Mouse (Mus musculus) retina, postnatal 7 days (tissue): ENCODE data around the gene Ccl22.

ENCODE experiments used
- DNase-seq: peaks from one replicate; pipeline ENCODE4 v3.0.0-alpha.2; 2012; ENCODE audit warnings: low read depth, low spot score

Gene Ccl22

DNA sequence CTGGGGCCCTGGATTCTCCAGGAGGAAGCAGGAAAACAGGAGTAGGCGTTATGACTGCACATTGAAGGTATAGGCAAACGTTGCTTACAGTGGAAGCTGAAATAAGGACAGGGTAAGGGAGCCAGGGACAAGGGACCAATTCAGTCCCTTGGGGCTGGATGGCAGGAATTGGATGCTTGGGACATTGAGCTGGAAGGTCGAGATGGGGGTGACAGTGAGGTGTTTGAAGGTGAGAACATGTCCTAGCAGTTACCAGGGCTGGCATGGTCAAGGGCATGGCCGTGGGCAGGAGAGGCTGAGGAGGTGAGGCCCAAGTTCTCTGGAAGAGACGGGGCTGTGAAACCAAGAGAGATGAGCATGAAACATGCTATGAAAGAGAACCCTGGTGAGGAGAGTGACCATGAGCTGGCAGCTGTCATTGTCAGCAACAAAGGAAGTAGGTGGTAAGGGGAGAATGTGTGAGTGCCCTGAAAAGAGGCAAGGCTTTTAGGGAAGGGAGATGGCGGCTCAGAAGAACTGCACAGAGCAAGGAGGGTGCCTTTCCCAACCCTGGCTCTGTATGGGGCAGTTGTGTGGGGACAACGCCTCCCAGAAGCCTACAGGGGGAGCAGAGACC, 10.5 kb upstream of the Ccl22 start:
- DNase-seq: no peak

DNA sequence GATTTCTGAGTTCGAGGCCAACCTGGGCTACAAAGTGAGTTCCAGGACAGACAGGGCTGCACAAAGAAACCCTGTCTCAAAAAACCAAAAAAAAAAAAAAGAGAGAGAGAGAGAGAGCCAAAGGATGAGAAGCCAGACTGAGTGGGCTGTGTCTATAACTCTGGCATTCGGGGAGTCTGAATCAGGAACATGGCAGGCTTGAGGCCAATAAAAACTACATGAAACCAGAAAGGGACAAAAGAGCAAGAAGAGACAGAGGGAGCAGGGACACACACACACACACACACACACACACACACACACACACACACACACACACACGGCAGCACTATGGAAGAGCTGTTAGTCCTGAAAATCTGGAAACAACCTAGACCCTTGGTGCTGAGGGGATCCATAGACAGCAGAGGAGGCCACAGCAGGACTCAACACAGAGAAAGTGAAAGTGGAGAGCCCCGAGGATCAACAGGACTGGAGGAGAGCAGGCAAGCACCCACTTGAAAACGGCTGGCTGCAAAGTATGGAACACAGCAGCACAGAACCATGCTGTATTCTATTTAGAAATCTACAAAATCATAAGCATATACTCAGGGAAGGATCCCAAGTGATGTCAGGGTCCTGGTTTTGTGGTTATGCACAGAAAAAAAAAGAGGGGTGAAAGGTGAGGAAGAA, 9.8 kb upstream of the Ccl22 start:
- DNase-seq: no peak

DNA sequence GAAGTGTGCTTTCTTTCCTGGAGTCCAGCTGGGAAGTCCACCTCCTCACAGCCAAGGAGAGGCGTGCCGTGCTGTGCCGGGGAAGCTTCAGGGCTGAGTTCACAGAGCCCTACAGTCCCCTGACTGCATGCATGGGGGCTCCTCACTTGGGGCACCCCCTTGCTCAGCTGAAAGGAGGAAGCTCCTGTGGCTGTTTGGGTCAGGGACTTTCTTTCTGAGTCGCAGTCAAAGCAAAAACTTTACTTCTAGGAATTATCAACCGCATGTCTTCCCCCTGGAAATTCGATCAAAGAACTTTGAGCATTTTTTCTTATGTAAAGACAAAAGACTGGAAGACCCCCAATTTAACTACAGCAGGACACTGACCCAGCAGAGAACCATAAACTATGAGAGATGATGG, 5.6 kb upstream of the Ccl22 start:
- DNase-seq: no peak

DNA sequence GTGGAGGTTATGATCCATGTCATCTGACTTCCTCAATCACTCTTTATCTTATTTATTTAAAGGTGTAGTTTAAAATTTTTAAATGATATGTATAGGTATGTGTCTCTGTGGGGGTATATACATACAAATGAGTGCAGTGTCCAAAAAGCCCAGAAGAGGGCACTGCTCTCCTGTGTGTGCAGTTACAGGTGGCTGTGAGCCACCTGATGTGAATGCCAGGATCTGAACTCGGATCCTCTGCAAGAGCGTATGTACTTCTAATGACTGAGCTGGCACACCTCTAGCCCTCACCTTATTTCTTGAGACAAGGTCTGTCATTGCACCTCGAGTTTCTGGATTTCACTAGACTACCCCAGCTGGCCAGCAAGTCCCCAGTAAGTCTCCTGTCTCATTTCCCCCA, 4.8 kb upstream of the Ccl22 start:
- DNase-seq: no peak

DNA sequence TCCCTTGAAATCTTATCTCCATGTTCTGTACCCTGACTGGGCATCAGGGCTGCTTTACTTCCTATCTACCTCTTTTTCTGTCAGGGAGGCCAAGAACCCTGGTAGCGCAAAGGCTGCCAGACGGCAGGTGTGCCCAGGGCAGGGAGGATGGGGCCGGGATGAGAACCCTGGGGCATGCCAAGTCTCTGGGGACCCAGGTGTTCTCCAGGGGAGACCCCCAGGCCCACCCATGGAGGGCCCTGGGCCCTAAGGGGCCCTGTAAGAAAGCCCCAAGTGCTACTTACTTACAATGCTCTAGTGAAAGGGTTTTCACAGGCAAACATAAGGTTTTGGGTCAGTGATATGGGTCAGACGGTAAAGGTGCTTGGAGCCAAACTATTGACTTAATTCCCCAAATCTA, 3.7 kb upstream of the Ccl22 start:
- no peak for DNase-seq

DNA sequence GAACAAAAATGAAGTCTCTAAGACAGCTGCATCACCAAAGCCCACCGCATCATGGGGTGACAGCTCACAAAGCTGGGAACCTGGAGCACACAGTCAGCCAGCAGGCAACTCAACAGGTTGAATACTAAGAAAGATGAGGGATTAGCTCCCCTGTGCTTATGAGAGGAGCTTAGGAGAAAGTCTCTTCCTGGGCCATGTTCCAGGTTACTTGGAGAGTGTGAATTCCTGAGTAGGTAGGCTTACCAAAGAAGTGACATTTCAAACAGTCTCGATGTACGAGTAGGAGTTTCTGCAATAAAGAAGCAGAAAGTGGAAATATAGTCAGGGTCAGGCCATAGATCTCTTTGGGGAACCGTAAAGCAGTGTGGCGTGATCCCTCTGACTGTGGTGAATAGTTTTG, 906 bp upstream of the Ccl22 start:
- no peak for DNase-seq

DNA sequence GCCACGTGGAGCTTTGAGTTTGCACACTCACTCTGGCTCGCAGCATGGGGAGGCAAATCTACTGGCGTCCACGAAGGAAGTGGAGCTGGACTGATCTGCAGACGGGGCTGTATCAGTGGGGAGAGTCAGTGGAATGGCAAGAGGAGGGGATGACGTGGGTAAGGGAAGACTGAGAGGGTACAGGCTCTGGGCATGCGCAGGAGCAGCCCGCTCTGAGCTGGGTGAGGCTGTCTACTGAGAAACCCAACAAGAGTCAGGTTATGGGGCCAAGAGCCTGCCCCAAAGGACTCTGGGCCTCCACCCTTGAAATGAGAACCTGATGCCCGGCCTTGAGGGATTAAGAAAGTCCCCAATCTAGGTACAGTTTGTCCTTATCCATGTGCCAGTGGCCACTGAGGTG, 418 bp upstream of the Ccl22 start:
- DNase-seq: no peak

DNA sequence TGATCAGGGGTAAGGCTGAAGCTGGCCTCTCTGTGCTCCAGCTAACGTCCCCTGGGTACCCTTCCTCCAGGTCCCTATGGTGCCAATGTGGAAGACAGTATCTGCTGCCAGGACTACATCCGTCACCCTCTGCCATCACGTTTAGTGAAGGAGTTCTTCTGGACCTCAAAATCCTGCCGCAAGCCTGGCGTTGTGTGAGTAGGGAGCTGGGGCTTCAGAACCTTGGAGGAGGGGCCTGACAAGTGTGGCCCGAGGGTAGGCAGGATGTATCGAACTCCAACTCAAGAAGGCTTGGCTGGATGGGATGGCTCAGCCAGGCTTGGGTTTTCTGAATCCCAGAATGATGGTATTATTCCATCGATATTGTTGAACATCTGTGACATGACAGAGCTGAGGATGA, 1.4 kb downstream of the Ccl22 start:
- no peak for DNase-seq

DNA sequence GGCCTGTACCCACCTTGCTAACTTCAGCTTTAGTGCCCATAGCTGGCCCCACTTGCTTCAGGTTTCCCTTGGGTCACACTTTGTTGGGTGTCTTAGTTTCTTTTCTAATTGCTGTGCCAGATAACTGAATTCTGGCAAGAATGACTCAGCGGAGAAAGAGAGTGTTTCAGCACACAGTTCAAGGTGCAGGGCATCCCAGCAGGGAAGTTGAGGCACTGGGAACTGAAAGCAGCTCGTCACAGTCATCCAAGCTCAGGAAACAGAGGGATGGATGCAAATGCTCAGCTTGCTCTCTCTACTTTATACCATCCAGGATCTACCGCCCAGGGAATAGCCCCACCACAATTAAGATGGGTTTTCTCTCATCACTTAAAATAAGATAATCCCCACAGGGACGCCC, 3.0 kb downstream of the Ccl22 start:
- DNase-seq: no peak

DNA sequence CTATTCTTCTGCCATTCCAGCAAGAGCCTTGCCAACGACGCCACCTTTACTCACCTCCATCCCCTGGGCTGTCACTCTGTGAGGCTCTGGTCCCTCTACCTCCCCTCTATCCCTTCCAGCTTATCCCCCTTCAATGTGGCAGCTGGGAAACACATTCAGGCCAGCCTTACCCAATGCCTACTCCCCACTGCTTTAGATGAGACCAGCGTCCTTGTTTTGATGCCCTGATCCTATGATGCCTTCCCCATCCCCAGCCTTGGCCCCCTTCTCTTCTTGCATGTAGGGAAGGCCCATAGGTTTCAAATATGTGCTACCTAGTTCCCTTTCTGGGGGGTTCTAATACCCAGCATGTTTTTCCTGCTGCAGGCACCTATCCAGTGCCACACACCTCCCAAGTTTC, 4.6 kb downstream of the Ccl22 start:
- DNase-seq: no peak

DNA sequence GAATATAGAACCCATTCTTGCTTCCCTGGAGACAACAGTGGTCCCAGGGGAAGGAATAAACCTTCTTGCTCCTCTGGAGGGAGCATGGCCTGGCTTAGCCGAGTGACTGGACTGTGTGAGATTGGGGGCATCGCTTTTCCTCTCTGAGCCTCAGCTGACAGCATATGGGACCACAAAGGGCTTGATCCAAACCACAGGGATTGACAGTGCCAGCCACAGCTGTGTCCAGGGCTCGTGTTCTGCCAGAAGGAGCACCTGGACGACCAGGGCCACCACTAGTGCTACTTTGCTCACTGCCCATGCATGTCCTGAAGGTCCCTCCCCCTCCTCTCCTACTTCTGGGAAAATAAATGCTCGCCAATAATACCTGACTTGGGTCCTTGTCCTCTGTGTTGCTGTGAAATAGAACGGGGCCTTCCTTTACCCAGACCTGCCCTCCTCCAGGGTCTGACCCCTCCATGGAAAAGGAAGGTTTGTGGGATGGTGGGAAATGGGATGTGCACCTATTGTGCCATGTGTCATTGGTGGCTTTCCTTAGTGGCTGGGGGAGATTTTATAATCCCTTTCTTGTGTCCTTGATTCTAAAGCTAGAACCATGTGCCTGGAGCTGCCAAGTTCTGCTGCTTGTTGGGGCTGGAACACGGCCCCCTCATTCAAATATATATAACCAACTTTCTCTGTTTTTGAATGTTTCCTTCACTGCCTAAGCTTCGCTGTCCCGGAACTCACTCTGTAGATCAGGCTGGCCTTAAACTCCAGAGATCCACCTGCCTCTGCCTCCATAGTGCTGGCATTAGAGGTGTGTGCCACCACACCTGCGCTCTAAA, 5.8 kb downstream of the Ccl22 start:
- DNase-seq: no peak

DNA sequence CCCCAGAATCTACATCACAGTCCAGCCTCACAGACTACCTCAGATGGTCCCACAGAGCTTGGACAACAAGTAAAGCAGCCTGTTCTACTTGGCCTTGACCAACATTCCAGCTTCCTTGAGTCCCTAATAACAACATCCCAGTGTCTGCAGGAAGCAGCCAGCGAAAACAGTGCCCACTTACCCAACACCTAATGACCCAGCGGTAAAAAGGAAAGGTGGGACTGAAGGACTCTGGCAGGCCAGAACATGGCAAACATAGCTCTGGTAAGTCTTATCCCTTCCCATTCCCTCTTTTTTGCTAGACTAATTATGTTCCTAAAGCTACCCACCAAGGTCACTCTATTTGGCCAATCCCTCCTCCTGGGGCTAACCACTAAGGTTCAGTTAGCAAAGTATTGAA, 8.6 kb downstream of the Ccl22 start:
- DNase-seq: no peak

DNA sequence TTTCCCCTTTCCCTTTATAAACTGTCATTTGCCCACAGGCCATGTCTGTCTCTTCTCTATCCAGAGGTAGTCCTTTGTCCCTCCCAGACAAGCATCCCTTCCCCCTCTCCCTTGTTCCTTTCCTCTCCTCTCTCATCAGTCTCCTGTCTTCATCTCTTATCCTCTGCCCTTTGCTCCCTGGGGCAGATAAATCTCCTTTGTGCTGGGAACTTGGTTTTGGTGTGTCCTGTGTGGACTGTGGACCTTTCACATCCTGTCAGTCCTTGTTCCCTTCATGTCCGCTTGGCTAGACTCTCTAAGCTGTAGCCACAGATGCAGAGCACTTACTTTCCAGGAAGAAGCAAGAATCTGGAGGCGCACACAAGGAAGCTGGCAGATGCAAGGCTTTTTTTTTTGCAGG, 9.1 kb downstream of the Ccl22 start:
- DNase-seq: no peak

DNA sequence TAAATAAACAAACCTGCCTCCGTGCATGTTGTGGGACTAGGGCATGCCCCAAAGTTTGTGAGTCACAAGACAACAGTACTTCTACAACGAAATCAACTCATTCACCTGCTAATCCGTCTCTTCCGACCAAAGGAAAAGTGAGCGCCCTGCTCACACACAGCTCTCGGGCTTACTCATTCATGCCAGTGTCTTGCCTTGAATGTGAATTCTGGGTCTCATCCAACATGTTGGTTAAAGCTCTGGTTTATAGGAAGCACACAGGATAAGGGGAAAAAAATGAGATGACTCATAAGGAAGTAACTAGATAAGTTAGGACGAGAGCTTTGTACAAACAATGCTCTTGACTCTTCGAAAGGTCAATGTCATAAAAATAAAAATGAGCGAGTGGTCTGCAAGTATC, 21.6 kb downstream of the Ccl22 start:
- no peak for DNase-seq

DNA sequence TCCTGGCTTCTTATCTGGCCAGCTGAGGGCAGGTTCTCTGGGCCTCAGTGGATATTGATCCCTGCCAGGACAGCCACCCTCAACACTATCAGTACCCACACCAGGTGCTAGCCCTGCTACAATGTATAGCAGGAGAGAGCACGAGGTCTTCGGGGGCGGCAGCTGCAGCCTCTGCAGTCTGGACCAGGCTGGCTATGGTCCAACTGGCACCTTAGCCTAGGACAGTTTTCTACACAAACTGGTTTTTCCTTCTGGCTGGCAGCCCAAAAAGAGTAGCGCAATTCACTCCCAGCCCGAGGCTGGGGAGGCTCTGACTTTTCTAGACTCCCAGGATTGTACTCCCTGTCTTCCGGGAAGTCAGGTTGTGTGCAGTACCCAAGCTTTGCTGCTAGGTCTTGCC, 25.6 kb downstream of the Ccl22 start:
- no peak for DNase-seq

DNA sequence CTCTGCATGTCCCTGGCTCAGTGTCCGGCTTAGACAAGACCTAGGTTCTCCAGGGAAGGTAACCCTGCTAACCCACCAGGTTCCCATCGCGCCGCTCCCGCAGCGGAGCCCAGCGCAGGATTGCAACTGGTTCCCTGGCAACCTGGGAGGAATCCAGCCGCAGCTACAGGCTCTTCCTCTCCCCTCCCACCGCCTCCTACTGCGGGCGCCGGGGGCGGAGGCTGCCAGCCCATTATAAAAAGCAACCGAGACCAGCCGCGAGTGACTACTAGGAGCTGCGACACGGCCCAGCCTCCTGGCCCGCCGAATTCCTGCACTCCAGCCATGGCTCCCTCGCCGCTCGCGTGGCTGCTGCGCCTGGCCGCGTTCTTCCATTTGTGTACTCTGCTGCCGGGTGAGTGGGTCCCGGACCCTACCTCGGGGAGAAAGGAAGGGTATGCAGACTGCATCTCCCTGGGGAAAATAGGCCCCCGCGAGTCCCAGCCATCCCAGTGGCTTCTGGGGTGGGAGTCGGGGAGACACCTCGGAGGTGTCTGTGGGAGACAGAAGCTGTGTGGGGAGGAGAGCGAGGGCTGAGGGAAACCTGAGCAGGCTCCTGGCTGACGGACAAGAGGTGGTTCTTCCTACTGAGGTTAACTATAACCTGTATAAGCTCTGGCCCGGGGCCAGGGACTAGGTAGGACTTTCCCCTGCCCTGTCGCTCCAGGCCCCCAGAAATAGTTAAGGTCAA, 26.7 kb downstream of the Ccl22 start, which contains the start of gene Cx3cl1:
Gene Cx3cl1 (plus strand): TSS at position 69 of the 730 bp plus-strand sequence.
- peak; percentile 27 for DNase-seq

DNA sequence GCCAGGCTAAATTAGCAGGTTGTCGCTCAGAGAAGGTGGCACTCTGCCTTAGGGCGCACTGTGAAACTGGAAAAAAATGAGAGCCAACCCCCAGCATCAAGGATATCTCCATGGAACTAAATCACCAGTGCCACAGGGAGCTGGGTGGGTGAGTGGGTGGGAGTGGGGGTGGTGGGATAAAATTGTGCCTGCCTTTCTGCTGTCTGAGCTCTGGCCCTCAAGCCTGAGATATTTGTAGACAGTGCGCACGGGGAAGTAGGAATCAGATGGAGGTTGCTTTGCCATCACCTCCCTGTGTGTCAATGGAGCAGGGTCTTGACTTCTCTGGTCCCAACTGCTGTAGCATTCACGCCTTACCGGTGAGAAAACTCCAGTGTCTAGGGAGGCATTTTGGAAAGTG, 27.7 kb downstream of the Ccl22 start:
- no peak for DNase-seq

DNA sequence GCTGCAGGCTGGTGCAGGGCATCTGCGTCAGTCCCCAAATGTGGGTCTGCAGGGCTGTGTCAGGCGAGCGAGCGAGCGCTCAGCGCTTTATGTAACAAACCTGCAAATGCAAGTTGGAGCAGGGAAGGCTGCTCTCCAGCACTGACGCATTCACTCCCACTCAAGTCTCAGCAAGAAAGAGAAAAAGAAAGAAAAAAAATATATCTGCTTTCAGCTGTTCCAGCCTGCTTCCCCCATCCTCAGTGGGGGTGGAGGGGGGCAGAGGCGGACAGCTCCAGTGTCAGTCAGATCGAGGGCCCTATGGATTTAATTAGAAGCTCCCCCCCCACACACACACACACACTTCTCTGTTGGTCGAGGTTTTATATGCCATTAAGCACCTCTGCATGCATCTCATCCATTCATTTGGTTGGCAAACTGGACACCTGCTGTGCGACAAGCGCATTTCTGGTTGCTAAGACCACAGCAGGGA, 28.3 kb downstream of the Ccl22 start:
- DNase-seq: no peak

DNA sequence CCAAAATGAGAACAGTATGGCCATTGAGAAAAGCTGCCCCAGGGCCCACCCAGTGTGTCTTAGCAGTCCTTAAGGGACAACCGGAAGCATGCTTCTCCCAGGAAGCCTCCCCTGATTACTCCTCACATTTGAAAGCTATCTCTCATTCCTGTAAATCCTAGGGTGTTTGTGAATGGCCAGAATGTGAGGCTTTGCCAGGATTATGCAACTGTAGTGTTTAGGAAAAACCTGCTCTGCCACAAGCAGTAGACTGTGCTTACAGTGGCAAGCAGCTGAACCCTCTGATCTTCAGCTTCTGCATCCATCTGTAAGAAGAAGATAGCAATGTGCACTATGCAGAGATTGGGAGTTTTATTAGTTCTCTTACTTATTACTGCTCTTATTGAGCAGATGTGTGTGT, 29.2 kb downstream of the Ccl22 start:
- no peak for DNase-seq

DNA sequence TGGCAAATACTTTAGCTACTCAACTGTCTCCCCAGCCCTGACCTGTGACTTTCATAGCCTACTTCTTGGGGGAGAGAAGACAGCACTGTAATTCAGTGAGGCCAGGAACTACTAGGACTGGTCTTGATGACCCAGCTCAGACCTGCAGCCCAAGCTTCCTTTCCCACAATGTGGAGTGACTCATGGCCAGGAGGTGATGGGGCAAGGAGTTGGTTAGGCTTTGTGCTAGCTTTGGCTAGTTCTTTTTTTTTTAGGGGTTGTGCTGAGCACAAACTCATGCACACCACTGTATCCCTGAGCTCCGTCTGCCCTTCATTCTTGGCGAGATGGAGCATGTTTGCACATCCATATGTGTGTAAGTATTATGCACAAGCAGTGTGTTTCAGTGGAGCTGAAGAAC, 31.0 kb downstream of the Ccl22 start:
- DNase-seq: no peak

DNA sequence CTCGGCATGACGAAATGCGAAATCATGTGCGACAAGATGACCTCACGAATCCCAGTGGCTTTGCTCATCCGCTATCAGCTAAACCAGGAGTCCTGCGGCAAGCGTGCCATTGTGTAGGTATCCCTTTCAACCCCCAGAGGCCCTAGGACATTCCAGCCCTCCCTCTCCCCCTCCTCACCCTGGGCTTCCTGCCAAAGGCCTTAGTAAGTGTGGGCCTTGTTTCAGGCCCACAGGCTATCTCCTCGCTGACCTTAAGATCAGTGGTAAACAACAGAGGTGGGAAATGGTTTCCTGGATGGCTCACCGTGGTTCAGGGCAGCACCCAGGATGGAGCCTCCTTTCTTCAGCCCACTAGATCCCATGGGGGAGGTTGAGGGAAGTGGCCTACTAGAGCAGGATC, 32.6 kb downstream of the Ccl22 start:
- DNase-seq: no peak

DNA sequence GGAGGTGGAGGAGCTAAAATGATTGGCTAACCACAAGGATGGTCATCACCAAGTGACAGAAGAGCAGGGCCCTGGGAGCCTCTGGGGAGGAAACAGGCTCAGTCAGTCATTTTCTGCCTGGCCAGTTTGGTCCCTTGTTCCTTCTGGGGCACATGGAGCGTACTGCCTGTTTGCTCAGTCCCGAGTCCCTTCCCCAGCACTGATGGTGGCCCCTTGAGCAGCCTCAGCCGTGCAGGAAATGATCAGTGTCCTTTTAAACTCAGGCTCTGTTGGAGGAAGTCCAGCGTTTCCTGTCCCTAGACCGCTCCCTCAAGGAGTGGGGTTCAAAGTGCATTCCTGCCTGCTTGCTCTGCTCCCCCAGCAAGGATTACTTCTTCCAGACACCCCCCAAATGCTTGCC, 33.1 kb downstream of the Ccl22 start:
- no peak for DNase-seq
